Mouse (Mus musculus) kidney, adult 9 months (tissue): ENCODE results near the gene Gm45837.
A peak's percentile ranks its signal among the peaks of the same experiment; 100 is the strongest.

ENCODE experiments used
- DNase-seq: peaks from one replicate; pipeline ENCODE4 v3.0.0; 2022

Gm45837 gene

GRCm38 (mm10) chr7:101449855-101450254, 39.2 kb downstream of the Gm45837 start:
- no peak for DNase-seq

- DNase-seq: peak; percentile 85
Observed at GRCm38 (mm10) chr7:101450422-101451401, 40.0 kb downstream of the Gm45837 start.

GRCm38 (mm10) chr7:101452669-101453068, 42.0 kb downstream of the Gm45837 start:
- no peak for DNase-seq

GRCm38 (mm10) chr7:101453296-101453695, 42.6 kb downstream of the Gm45837 start:
- DNase-seq: no peak

GRCm38 (mm10) chr7:101453725-101454124, 43.0 kb downstream of the Gm45837 start:
- peak; percentile 68 for DNase-seq

- DNase-seq: no peak
Observed at GRCm38 (mm10) chr7:101454479-101454878, 43.8 kb downstream of the Gm45837 start.

GRCm38 (mm10) chr7:101455141-101455540, 44.5 kb downstream of the Gm45837 start:
- no peak for DNase-seq

GRCm38 (mm10) chr7:101456318-101456717, 45.6 kb downstream of the Gm45837 start:
- no peak for DNase-seq

GRCm38 (mm10) chr7:101456789-101457188, 46.1 kb downstream of the Gm45837 start:
- DNase-seq: peak; percentile 38

- DNase-seq: no peak
Observed at GRCm38 (mm10) chr7:101457283-101457682, 46.6 kb downstream of the Gm45837 start.

- DNase-seq: peak; percentile 49
Observed at GRCm38 (mm10) chr7:101457801-101458200, 47.1 kb downstream of the Gm45837 start.

- no peak for DNase-seq
Observed at GRCm38 (mm10) chr7:101458278-101458781, 47.6 kb downstream of the Gm45837 start.

GRCm38 (mm10) chr7:101459305-101459813, 48.7 kb downstream of the Gm45837 start:
- DNase-seq: no peak

- DNase-seq: no peak
Observed at GRCm38 (mm10) chr7:101459923-101460607, 49.4 kb downstream of the Gm45837 start.

- DNase-seq: no peak
Observed at GRCm38 (mm10) chr7:101460608-101460957, 49.9 kb downstream of the Gm45837 start.

- no peak for DNase-seq
Observed at GRCm38 (mm10) chr7:101461571-101461970, 50.9 kb downstream of the Gm45837 start.

GRCm38 (mm10) chr7:101462327-101463068, 51.8 kb downstream of the Gm45837 start:
- DNase-seq: no peak

- no peak for DNase-seq
Observed at GRCm38 (mm10) chr7:101463665-101464271, 53.1 kb downstream of the Gm45837 start.

GRCm38 (mm10) chr7:101464927-101465326, 54.2 kb downstream of the Gm45837 start:
- no peak for DNase-seq

GRCm38 (mm10) chr7:101465392-101465791, 54.7 kb downstream of the Gm45837 start:
- DNase-seq: peak; percentile 80

- DNase-seq: peak; percentile 72
Observed at GRCm38 (mm10) chr7:101465850-101466580, 55.3 kb downstream of the Gm45837 start.
